Mouse (Mus musculus) CH12.LX (cell line): ENCODE results near the gene Armc12. TPM values are rescaled to one million over a fixed set of nuclear protein-coding genes. Genes with fewer than 3 reads are reported as not detected.

Experiments used
- DNase-seq: peaks from one replicate; pipeline ENCODE4 v3.0.0-alpha.2; 2013; ENCODE audit errors: extremely low read depth
- H3K27ac ChIP-seq: 2 replicates; pipeline ENCODE4 v1.5.1; 2012; ENCODE audit warnings: low read depth, mild to moderate bottlenecking, control low read depth, moderate library complexity; ENCODE audit not compliant: insufficient read depth
- H3K27me3 ChIP-seq: replicated peaks from 2 replicates; pipeline ENCODE3; 2012; ENCODE audit warnings: inconsistent platforms
- H3K36me3 ChIP-seq, 2 experiments: replicated peaks in 1 of 2; 2 replicates each; pipeline versions ENCODE3 to v1.6.1; 2012; ENCODE audit warnings: inconsistent platforms in 1 of 2, low read length in 1 of 2, mild to moderate bottlenecking in 1 of 2, mixed read lengths in 1 of 2, moderate library complexity in 1 of 2; ENCODE audit not compliant: control insufficient read depth in 1 of 2, insufficient read depth in 1 of 2
- H3K4me1 ChIP-seq, 2 experiments: 2 replicates each; pipeline ENCODE4 v1.6.1; 2012; ENCODE audit warnings: inconsistent platforms in 1 of 2, moderate library complexity in 1 of 2; ENCODE audit not compliant: insufficient read depth in 2 of 2, control insufficient read depth in 1 of 2
- H3K4me2 ChIP-seq: 2 replicates; pipeline ENCODE4 v1.6.1; 2012; ENCODE audit warnings: low read depth, mild to moderate bottlenecking, control low read depth; ENCODE audit not compliant: poor library complexity, insufficient read depth, severe bottlenecking
- H3K4me3 ChIP-seq, 3 experiments: fragments of 150-350 bp in 1 of 3; sonication (generic) in 1 of 3; replicated peaks in 1 of 3; 2 replicates each; pipeline versions ENCODE3 to v1.5.1; 2011 to 2012; ENCODE audit warnings: low read depth in 2 of 3, low read length in 2 of 3, mild to moderate bottlenecking in 2 of 3, moderate library complexity in 2 of 3, control low read depth in 1 of 3, improper control_type of control experiment in 1 of 3, inconsistent platforms in 1 of 3, mixed read lengths in 1 of 3; ENCODE audit not compliant: poor library complexity in 1 of 3
- H3K79me2 ChIP-seq: replicated peaks from 2 replicates; pipeline ENCODE4 v1.6.1; 2012; ENCODE audit warnings: mild to moderate bottlenecking, moderate library complexity; ENCODE audit not compliant: control insufficient read depth, poor library complexity, insufficient read depth, severe bottlenecking; ENCODE audit errors: extremely low read depth
- H3K9ac ChIP-seq: 2 replicates; pipeline ENCODE4 v1.6.1; 2012; ENCODE audit warnings: low read depth, mild to moderate bottlenecking, control low read depth, moderate library complexity; ENCODE audit not compliant: insufficient read depth
- H3K9me3 ChIP-seq: replicated peaks from 2 replicates; pipeline ENCODE3; 2012; ENCODE audit warnings: low read length, inconsistent platforms, mixed read lengths
- BHLHE40 ChIP-seq: IDR thresholded peaks from 2 replicates; pipeline ENCODE4 v1.6.1; 2011; ENCODE audit warnings: mild to moderate bottlenecking, low read depth, low read length, improper control_type of control experiment
- CHD1 ChIP-seq: IDR thresholded peaks from 2 replicates; pipeline ENCODE4 v1.6.1; 2012; ENCODE audit warnings: low read depth, low read length, improper control_type of control experiment, inconsistent platforms
- CTCF ChIP-seq, 2 experiments: IDR thresholded peaks in 1 of 2; conservative IDR thresholded peaks in 1 of 2; 2 replicates each; pipeline ENCODE4 v1.5.1; 2011 to 2012; ENCODE audit warnings: low read depth in 2 of 2, low read length in 2 of 2, improper control_type of control experiment in 1 of 2, inconsistent platforms in 1 of 2, mild to moderate bottlenecking in 1 of 2, moderate library complexity in 1 of 2
- E2F4 ChIP-seq: IDR thresholded peaks from 2 replicates; pipeline ENCODE4 v1.6.1; 2011; ENCODE audit warnings: low read depth, low read length, improper control_type of control experiment; ENCODE audit not compliant: insufficient replicate concordance
- ETS1 ChIP-seq: conservative IDR thresholded peaks from 2 replicates; pipeline ENCODE4 v1.6.1; 2012; ENCODE audit warnings: low read depth, mild to moderate bottlenecking, inconsistent platforms, low read length, improper control_type of control experiment, moderate library complexity
- GABPA ChIP-seq: IDR thresholded peaks from 2 replicates; pipeline ENCODE4 v1.6.1; 2012; ENCODE audit warnings: low read depth, low read length, improper control_type of control experiment, inconsistent platforms; ENCODE audit not compliant: insufficient replicate concordance
- KAT2A ChIP-seq: IDR thresholded peaks from 2 replicates; pipeline ENCODE4 v1.6.1; 2012; ENCODE audit warnings: low read length, improper control_type of control experiment, inconsistent platforms; ENCODE audit not compliant: insufficient replicate concordance
- MAFK ChIP-seq: IDR thresholded peaks from 2 replicates; pipeline ENCODE4 v1.6.1; 2011; ENCODE audit warnings: low read length, improper control_type of control experiment; ENCODE audit not compliant: insufficient replicate concordance
- MYC ChIP-seq: IDR thresholded peaks from 2 replicates; pipeline ENCODE4 v1.6.1; 2011; ENCODE audit warnings: low read depth, mild to moderate bottlenecking, improper control_type of control experiment, low read length
- PAX5 ChIP-seq: IDR thresholded peaks from 2 replicates; pipeline ENCODE4 v1.6.1; 2012; ENCODE audit warnings: low read length, inconsistent platforms, mixed read lengths
- POLR2A ChIP-seq: IDR thresholded peaks from 2 replicates; pipeline ENCODE4 v1.6.1; 2011; ENCODE audit warnings: low read depth, mild to moderate bottlenecking, improper control_type of control experiment, low read length
- POLR2AphosphoS2 ChIP-seq: IDR thresholded peaks from 2 replicates; pipeline ENCODE4 v1.6.1; 2011; ENCODE audit warnings: low read depth, low read length, improper control_type of control experiment
- RAD21 ChIP-seq: IDR thresholded peaks from 2 replicates; pipeline ENCODE4 v1.6.1; 2011; ENCODE audit warnings: low read depth, mild to moderate bottlenecking, low read length, improper control_type of control experiment, moderate library complexity
- RCOR1 ChIP-seq: conservative IDR thresholded peaks from 2 replicates; pipeline ENCODE4 v1.6.1; 2012; ENCODE audit warnings: low read depth, mild to moderate bottlenecking, inconsistent platforms, low read length, improper control_type of control experiment
- UBTF ChIP-seq: IDR thresholded peaks from 2 replicates; pipeline ENCODE4 v1.6.1; 2012; ENCODE audit warnings: low read depth, mild to moderate bottlenecking, inconsistent platforms, low read length, improper control_type of control experiment, moderate library complexity
- USF1 ChIP-seq: IDR thresholded peaks from 2 replicates; pipeline ENCODE4 v1.6.1; 2014; ENCODE audit warnings: low read depth, mild to moderate bottlenecking, inconsistent platforms, low read length, improper control_type of control experiment
- USF2 ChIP-seq: conservative IDR thresholded peaks from 2 replicates; pipeline ENCODE4 v1.6.1; 2011; ENCODE audit warnings: low read depth, low read length, improper control_type of control experiment
- ZC3H11A ChIP-seq: IDR thresholded peaks from 2 replicates; pipeline ENCODE4 v1.6.1; 2012; ENCODE audit warnings: low read depth, mild to moderate bottlenecking, inconsistent platforms, low read length, improper control_type of control experiment
- ZNF384 ChIP-seq: IDR thresholded peaks from 2 replicates; pipeline ENCODE4 v1.6.1; 2012; ENCODE audit warnings: low read depth, low read length, improper control_type of control experiment, inconsistent platforms
- dilution Hi-C: fragments of 300-500 bp; cut with MboI; formaldehyde crosslinking; loops from 2 replicates; pipeline ENCODE4 v1.14.3; 2020; ENCODE audit warnings: low sequenced_read_pairs; ENCODE audit not compliant: extremely low pct_unique_long_range_greater_than_20kb, extremely low pct_ligation_motif_present
- in situ Hi-C: fragments of 300-500 bp; cut with MboI; formaldehyde crosslinking; loops from 3 replicates; pipeline ENCODE4 v1.14.3; 2019; ENCODE audit warnings: low sequenced_read_pairs, low pct_ligation_motif_present, low pct_unique_long_range_greater_than_20kb, mixed read lengths
- polyA plus RNA-seq: library from polyadenylated mRNA; unstranded; fragments of >175 nt; gene quantifications from 2 replicates; pipeline ENCODE4 v1.2.1, GENCODE M21; 2012; ENCODE audit warnings: low read depth; ENCODE audit not compliant: insufficient read length
- total RNA-seq, 2 experiments: library from RNA; depleted of rRNA; stranded (reverse); fragments of 300-350 nt in 1 of 2; fragments of >200 nt in 1 of 2; gene quantifications; 2 replicates each; pipeline ENCODE4 v1.2.3; 2012 to 2014

Gene Armc12
- total and polyA plus RNA-seq, 3 experiments, result not detected

DNA sequence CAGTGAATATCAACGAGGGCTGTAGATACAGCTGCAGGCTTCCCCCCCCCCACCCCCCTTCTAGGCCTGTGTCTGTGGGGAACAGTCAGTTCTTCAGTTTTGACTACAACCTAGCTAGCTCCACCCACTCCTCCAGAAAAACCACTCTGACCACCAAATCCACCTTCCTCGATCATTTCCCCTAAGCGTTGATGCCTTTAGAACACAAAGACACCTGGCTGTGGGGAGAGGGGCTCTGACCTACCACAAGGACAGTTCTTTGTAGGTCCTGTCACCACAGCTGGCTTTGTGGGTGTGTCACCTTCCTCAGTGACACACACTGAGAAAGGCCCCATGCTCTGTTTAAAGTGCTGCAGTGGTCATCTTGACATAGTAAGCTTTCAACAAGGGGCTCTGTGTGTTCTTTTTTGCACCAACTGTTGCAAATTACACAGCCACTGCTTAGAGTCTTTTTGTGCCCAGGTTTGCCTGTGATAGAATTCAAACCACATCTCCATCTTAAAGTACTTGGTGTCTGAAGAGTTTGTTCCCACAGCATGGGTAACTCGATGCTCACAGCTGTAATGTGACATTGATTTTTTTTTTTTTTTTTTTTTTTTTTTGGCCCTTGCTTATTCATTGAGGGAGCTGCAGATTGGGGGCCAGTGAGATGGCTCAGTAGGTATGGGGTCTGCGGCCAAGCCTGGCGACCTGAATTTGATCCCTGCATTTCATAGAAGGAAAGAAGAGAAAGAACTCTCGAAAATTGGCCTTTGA, 42.2 kb upstream of the Armc12 start (continued):
- no peak for TF ChIP-seq CTCF (conservative IDR thresholded peaks at IDR 0.05 in 1 of 2, IDR thresholded peaks at IDR 0.05 in 1 of 2; ENCODE audit: low read depth in 2 of 2, low read length in 2 of 2)
- peak; percentile 3 for TF ChIP-seq RAD21
- TF ChIP-seq UBTF, result no peak
- no peak for TF ChIP-seq KAT2A

DNA sequence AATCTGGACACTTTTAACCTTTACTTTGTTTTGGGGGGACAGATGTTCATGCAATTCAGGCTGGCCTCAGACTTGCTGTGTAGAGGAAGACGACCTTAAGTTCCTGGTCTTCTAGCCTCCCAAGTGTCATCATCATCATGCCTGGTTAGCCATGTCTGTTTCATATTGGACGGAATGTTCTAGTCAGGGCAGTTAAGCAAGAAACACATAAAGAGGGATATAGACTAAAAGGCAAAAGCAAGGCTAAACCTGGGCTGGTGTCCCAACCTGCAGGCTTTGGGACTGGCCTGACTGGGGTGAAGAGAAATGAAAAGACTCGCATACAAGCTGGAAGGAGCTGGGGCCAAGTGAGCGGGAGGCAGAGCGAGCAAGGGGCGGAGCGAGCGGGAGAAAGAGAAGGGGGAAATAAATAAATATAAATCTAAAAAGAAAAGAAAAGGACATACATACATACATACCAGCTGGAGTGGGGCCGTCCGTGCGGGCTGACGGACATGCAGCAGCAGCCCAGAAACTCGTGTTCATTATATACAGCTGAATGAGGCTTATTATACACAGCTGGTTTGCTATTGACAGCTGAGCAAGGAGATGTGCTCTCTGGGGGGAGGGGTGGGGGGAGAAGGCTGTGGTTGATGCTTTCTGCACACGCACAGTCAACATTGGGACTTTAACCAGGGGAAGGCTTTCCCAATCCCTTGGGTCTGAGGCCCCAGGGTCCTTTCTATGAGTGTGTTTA, 39.4 kb upstream of the Armc12 start:
- Histone ChIP-seq H3K9me3 (peaks cover 4% of the 10 kb centered on the region), H3K27me3 (no peaks in the 10 kb centered on the region), H3K9ac (no peak overlapping the region), H3K79me2 (no peaks in the 10 kb centered on the region), H3K4me1 (peaks cover 5 to 28% of the 10 kb centered on the region in 2 experiments), H3K36me3 (no peaks in the 10 kb centered on the region), H3K4me3 (no peak overlapping the region), H3K27ac (no peak overlapping the region), H3K4me2 (no peak overlapping the region)
- TF ChIP-seq USF2, result no peak
- TF ChIP-seq MAFK, result no peak
- no peak for TF ChIP-seq ZC3H11A
- TF ChIP-seq UBTF, result no peak
- no peak for TF ChIP-seq ETS1
- no peak for TF ChIP-seq POLR2AphosphoS2
- TF ChIP-seq USF1, result no peak
- TF ChIP-seq RCOR1, result no peak
- no peak for TF ChIP-seq BHLHE40
- TF ChIP-seq E2F4, result no peak
- TF ChIP-seq GABPA, result no peak
- no peak for TF ChIP-seq MYC
- TF ChIP-seq PAX5, result no peak
- TF ChIP-seq POLR2A, result no peak
- no peak for TF ChIP-seq ZNF384
- no peak for TF ChIP-seq CHD1
- in situ Hi-C loops, result no loop called here
- DNase-seq, result no peak
- dilution Hi-C loops, result no loop called here
